Mouse (Mus musculus) cortical plate, adult 2 months (tissue): ENCODE measurements around the gene Tmcc3.

Experiments
- CTCF ChIP-seq: fragments of 200-500 bp; IDR thresholded peaks from 2 replicates; pipeline ENCODE4 v1.5.1; 2011; ENCODE audit warnings: mild to moderate bottlenecking, control low read depth, low read length; ENCODE audit not compliant: insufficient read depth; ENCODE audit errors: extremely low read depth
- POLR2A ChIP-seq: fragments of 200-500 bp; IDR thresholded peaks from 2 replicates; pipeline ENCODE4 v1.6.1; 2011; ENCODE audit warnings: mild to moderate bottlenecking, low read length, control low read depth; ENCODE audit not compliant: insufficient read depth; ENCODE audit errors: extremely low read depth

DNA sequence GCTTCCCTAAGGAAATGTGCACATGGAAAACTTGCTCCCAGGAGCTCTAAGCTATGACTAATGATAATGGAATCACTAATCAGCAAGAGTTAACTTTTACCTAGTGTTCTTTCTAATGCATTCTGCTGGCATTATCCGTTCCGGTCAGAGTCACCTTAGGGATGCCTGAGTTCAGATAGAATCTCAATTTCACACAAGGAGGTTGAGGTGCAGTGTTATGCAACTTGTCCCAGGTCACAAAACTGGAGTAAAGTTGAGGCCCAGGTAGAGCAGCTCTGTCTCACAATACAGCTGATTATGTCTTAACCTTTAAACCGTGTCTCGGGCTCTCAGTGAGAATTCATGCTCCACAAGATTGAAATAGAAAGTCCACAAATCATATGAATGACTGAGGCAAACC, 177.8 kb downstream of the Tmcc3 start:
- TF ChIP-seq CTCF (no peak), POLR2A (no peak)
